38 mouse cellular contexts compared by ENCODE assay signal in genomic region chr15:32226888-32227395, GRCm38 (mm10). TPM values are rescaled to one million over a fixed set of nuclear protein-coding genes. Genes with fewer than 3 reads are reported as not detected.
DNase-seq lines count a peak whose midpoint lies in the region; ATAC-seq and TF ChIP-seq lines count a peak whose summit lies in the region.
"Had no signal": no experiment of that assay in that cellular context is flagged by ENCODE, and none has a peak within 500 bp of the region (broad histone marks: within the 10 kb centered on the region; RNA-seq: fewer than 3 reads in every experiment).

No protein-coding gene starts in this region.

- H3K9ac ChIP-seq in kidney, embryonic 14.5 days (ENCODE audit: low read depth, low read length), result no peak overlapping the region
- H3K9ac ChIP-seq: embryonic facial prominence, embryonic 15.5 days; forebrain, embryonic 12.5 days; forebrain, postnatal 0 days; hindbrain, embryonic 12.5 days; limb, embryonic 15.5 days; liver, embryonic 13.5 days; midbrain, embryonic 13.5 days; neural tube, embryonic 13.5 days; stomach, embryonic 15.5 days had no signal

- WGBS in kidney, embryonic 14.5 days, result 79% methylated on average over 7 of the region's 7 CpGs
- WGBS in small intestine, adult 2 months, result 22% methylated on average over 7 of the region's 7 CpGs

- DNase-seq in adrenal gland, adult 2 months, result peak; percentile 39
- DNase-seq in adrenal gland, postnatal 25 days, result no peak
- DNase-seq in kidney, adult 18-20 months, result no peak
- DNase-seq in adrenal gland, postnatal 36 days, result peak; percentile 31 to 43
- no peak for DNase-seq in cerebellum, postnatal 4 days (ENCODE audit: low spot score in 2 of 2)
- DNase-seq: cerebellum, adult 2 months; cerebellum, postnatal 14 days; forebrain, postnatal 0 days; gastrocnemius, postnatal 14 days; heart, postnatal 36 days; layer of hippocampus, adult 9-11 months; liver, embryonic 13.5 days; lung, adult 18-20 months; retina, postnatal 1 day; right cerebral cortex, postnatal 14 days; thymus, adult 2 months; thymus, postnatal 36 days had no signal

- TF ChIP-seq CTCF in small intestine, adult 2 months (IDR thresholded peaks at IDR 0.05; ENCODE audit: extremely low read depth, insufficient read length, insufficient replicate concordance, low read depth, low read length), result no peak

- H3K27me3 ChIP-seq in kidney, embryonic 14.5 days (ENCODE audit: control insufficient read depth, insufficient read depth, low read length), result no peaks in the 10 kb centered on the region
- no peaks in the 10 kb centered on the region for H3K27me3 ChIP-seq in small intestine, adult 2 months (ENCODE audit: control insufficient read depth, insufficient read depth, low read length)
- H3K27me3 ChIP-seq: embryonic facial prominence, embryonic 15.5 days; forebrain, embryonic 12.5 days; hindbrain, embryonic 12.5 days; limb, embryonic 15.5 days; liver, embryonic 13.5 days; midbrain, embryonic 13.5 days; neural tube, embryonic 13.5 days; Patski; stomach, embryonic 15.5 days had no signal

- TF ChIP-seq POLR2A in small intestine, adult 2 months (IDR thresholded peaks at IDR 0.05; ENCODE audit: low read depth, low read length), result no peak

- 0 out of 2 replicates have a peak overlapping the region, but pooled peaks have one; percentile 30 for H3K27ac ChIP-seq in kidney, embryonic 14.5 days (ENCODE audit: low read depth, low read length)
- H3K27ac ChIP-seq in small intestine, adult 2 months (ENCODE audit: insufficient read depth, low read depth, low read length), result 0 out of 2 replicates have a peak overlapping the region, but pooled peaks have one; percentile 31
- H3K27ac ChIP-seq: embryonic facial prominence, embryonic 10.5 days; embryonic facial prominence, embryonic 15.5 days; forebrain, embryonic 12.5 days; heart, embryonic 10.5 days; hindbrain, embryonic 12.5 days; hindbrain, postnatal 0 days; limb, embryonic 10.5 days; limb, embryonic 15.5 days; liver, embryonic 13.5 days; macrophage; midbrain, embryonic 13.5 days; neural tube, embryonic 13.5 days; stomach, embryonic 15.5 days had no signal

- no peak overlapping the region for H3K4me2 ChIP-seq in kidney, embryonic 14.5 days (replicated peaks; ENCODE audit: low read depth, low read length)
- H3K4me2 ChIP-seq: embryonic facial prominence, embryonic 15.5 days; forebrain, embryonic 12.5 days; hindbrain, embryonic 12.5 days; limb, embryonic 15.5 days; liver, embryonic 13.5 days; midbrain, embryonic 13.5 days; neural tube, embryonic 13.5 days; stomach, embryonic 15.5 days had no signal

- H3K9me3 ChIP-seq in kidney, embryonic 14.5 days (ENCODE audit: control insufficient read depth, low read length), result peaks cover 5% of the 10 kb centered on the region; the same call in 1 of the 2 replicates
- H3K9me3 ChIP-seq: embryonic facial prominence, embryonic 10.5 days; embryonic facial prominence, embryonic 15.5 days; forebrain, embryonic 12.5 days; G1E; heart, embryonic 10.5 days; hindbrain, embryonic 12.5 days; limb, embryonic 10.5 days; limb, embryonic 15.5 days; liver, embryonic 13.5 days; midbrain, embryonic 13.5 days; neural tube, embryonic 13.5 days; stomach, embryonic 15.5 days had no signal

- no peak overlapping the region for H3K4me3 ChIP-seq in kidney, embryonic 14.5 days (ENCODE audit: low read length)
- no peak overlapping the region for H3K4me3 ChIP-seq in small intestine, adult 2 months (ENCODE audit: low read depth, low read length)
- H3K4me3 ChIP-seq: embryonic facial prominence, embryonic 10.5 days; embryonic facial prominence, embryonic 15.5 days; forebrain, embryonic 12.5 days; heart, embryonic 10.5 days; hindbrain, embryonic 12.5 days; limb, embryonic 10.5 days; limb, embryonic 15.5 days; liver, embryonic 13.5 days; midbrain, embryonic 13.5 days; neural tube, embryonic 13.5 days; stomach, embryonic 15.5 days had no signal

- H3K4me1 ChIP-seq in kidney, embryonic 14.5 days (ENCODE audit: control insufficient read depth, insufficient read depth, low read length), result no peaks in the 10 kb centered on the region
- peaks cover 3% of the 10 kb centered on the region; the same call in 1 of the 2 replicates for H3K4me1 ChIP-seq in small intestine, adult 2 months (ENCODE audit: control insufficient read depth, insufficient read depth, insufficient read length, low read length)
- H3K4me1 ChIP-seq: embryonic facial prominence, embryonic 15.5 days; forebrain, embryonic 12.5 days; heart, embryonic 10.5 days; hindbrain, embryonic 12.5 days; limb, embryonic 10.5 days; limb, embryonic 15.5 days; liver, embryonic 13.5 days; midbrain, embryonic 13.5 days; neural tube, embryonic 13.5 days; stomach, embryonic 15.5 days had no signal

- no peaks in the 10 kb centered on the region for H3K36me3 ChIP-seq in kidney, embryonic 14.5 days (ENCODE audit: control insufficient read depth, insufficient read depth, low read length)
- H3K36me3 ChIP-seq in small intestine, adult 2 months (ENCODE audit: control insufficient read depth, insufficient read depth, low read length), result no peaks in the 10 kb centered on the region
- H3K36me3 ChIP-seq: embryonic facial prominence, embryonic 10.5 days; embryonic facial prominence, embryonic 15.5 days; forebrain, embryonic 12.5 days; G1E; heart, embryonic 10.5 days; hindbrain, embryonic 12.5 days; limb, embryonic 10.5 days; limb, embryonic 15.5 days; liver, embryonic 13.5 days; midbrain, embryonic 13.5 days; neural tube, embryonic 13.5 days; stomach, embryonic 15.5 days had no signal

- no peak for ATAC-seq in kidney, embryonic 14.5 days (ENCODE audit: low FRiP score, low TSS enrichment)
- ATAC-seq: forebrain, postnatal 0 days; hindbrain, postnatal 0 days; lung, postnatal 0 days; midbrain, embryonic 13.5 days; Patski had no signal

RNA-seq across cellular contexts. Expression of gene Sema5a, which starts 17.7 kb away (rescaled TPM):
- total RNA-seq in adrenal gland, adult 2 months (2021), result 10 to 100 TPM; 12.5 to 14.4 TPM
- polyA plus RNA-seq in adrenal gland, adult 2 months (2012; rRNA removed), result 9.5 and 11.6 TPM in 2 replicates
- total RNA-seq in adrenal gland, postnatal 25 days (2021), result 17.6 and 22.6 TPM in 2 replicates
- 19.1 and 30.2 TPM in 2 replicates for polyA plus RNA-seq in kidney, embryonic 14.5 days (2014; fragmentation: Nextera tagmentation; extraction: Ambion mirVana)
- total RNA-seq in adrenal gland, postnatal 36 days (2021), result 10 to 100 TPM; 16.0 to 23.2 TPM
- polyA plus RNA-seq in small intestine, adult 2 months (2012; rRNA removed), result 6.5 and 18.7 TPM in 2 replicates
- total RNA-seq: granulocyte monocyte progenitor cell, adult 5-6 weeks; megakaryocyte-erythroid progenitor cell, adult 5-6 weeks had no signal
- polyA plus RNA-seq: G1E, macrophage had no signal

RNA-seq across cellular contexts. Expression of gene Tas2r119, which starts 49.9 kb away (rescaled TPM):
- not detected for total RNA-seq in adrenal gland, adult 2 months (2021)
- not detected in 2 replicates for polyA plus RNA-seq in adrenal gland, adult 2 months (2012; rRNA removed)
- total RNA-seq in adrenal gland, postnatal 25 days (2021), result not detected in 2 replicates
- not detected in 2 replicates for polyA plus RNA-seq in kidney, embryonic 14.5 days (2014; fragmentation: Nextera tagmentation; extraction: Ambion mirVana)
- total RNA-seq in adrenal gland, postnatal 36 days (2021), result not detected
- polyA plus RNA-seq in small intestine, adult 2 months (2012; rRNA removed), result not detected in 2 replicates
- total RNA-seq: forebrain, postnatal 0 days; gastrocnemius, postnatal 14 days; granulocyte monocyte progenitor cell, adult 5-6 weeks; heart, postnatal 36 days; hindbrain, postnatal 0 days; left cerebral cortex, postnatal 10 days; megakaryocyte-erythroid progenitor cell, adult 5-6 weeks had no signal
- polyA plus RNA-seq: cerebellum, adult 2 months; embryonic facial prominence, embryonic 10.5 days; embryonic facial prominence, embryonic 15.5 days; forebrain, embryonic 12.5 days; forebrain, postnatal 0 days; G1E; heart, embryonic 10.5 days; heart, embryonic 16.5 days; hindbrain, embryonic 12.5 days; hindbrain, postnatal 0 days; liver, embryonic 13.5 days; lung, postnatal 0 days; macrophage; midbrain, embryonic 13.5 days; neural tube, embryonic 13.5 days; Patski; stomach, embryonic 15.5 days; thymus, adult 2 months had no signal

Comparison
In these comparisons a context has a peak if more than half of its experiments do, and no peak if none do; other contexts are left out.
1. DNase-seq: peak in adrenal gland, adult 2 months (single experiment) and adrenal gland, postnatal 36 days (2 of 2); none in adrenal gland, postnatal 25 days (single experiment), kidney, adult 18-20 months (single experiment) and cerebellum, postnatal 4 days (0 of 2).